Mouse (Mus musculus): ENCODE data around the gene Frmd8.

The Frmd8 gene

DNA sequence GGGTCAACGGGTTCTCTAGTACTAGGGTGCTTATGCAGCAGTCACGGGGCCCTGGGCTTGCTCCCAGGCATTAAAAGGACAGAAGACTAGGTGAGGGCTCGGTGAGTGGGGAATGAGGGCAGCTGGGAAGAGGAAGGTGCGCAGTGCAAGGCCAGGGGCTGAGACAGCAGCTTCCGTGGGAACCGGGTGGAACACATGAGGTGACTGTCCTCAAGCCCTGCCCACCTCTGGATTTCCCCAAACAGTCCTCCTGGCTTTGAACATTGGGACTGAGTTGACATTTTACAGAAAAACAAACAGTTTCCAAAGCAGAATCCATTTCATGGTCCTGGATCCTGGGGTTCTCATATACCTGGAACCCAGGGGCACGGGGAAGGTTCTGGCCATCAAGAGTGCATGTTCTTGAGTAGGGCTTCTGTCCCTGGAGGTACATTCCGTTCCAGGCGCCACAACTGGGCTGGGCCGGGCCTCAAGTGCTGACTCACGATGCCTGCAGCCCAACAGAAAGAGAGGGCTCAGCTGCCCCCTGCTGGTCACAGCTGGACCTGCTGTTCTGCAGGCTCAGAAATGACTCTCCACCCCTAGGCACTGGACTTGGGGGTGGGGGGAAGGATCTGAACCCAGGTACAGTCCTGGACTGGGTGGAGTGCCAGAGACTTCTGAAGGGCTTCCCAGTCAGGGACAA, 25.1 kb downstream of the Frmd8 start:
- peak; percentile 73 for DNase-seq (ENCODE audit: low read depth, low spot score)

DNA sequence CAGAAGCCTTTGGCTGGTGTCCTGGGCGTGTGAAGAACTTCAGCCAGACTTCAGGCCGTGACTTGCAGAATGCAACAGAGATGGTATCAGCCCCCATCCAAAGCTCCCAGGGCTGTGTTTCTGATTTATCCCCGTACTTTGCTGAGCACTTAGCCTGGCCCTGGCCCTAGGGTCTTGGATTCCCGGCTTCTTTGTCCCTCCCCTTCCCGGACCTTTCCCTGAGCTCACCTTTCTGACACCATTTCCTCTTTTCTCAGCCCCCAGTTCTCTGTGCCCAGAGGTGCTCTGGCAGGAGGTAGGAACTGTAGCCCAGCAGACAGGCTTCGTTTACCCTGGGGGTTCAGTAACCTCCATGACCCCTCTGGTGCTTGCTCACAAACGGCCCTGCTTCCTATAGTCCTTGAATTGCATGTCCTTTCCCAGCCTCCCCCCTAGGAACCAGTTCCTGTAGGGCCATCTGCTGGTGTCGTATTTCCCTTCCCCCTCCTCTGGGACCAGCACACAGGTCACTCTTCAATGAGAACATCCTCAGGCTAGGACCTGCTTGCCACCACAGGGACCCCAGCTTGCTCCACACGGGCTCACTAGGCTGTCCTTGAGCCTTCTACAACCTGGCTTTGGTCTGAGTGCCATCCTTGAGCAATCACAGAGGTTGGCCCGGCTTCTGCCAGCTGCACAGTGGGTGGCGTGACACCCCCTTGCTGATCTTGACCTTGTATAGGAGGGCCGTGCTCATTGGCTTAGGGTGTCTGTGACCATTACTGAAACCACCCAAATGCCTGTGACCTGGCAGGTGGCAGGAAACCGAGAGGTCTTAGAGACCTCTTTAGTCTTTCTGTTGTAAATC, 26.0 kb downstream of the Frmd8 start:
- DNase-seq (ENCODE audit: low read depth, low spot score) = no peak

DNA sequence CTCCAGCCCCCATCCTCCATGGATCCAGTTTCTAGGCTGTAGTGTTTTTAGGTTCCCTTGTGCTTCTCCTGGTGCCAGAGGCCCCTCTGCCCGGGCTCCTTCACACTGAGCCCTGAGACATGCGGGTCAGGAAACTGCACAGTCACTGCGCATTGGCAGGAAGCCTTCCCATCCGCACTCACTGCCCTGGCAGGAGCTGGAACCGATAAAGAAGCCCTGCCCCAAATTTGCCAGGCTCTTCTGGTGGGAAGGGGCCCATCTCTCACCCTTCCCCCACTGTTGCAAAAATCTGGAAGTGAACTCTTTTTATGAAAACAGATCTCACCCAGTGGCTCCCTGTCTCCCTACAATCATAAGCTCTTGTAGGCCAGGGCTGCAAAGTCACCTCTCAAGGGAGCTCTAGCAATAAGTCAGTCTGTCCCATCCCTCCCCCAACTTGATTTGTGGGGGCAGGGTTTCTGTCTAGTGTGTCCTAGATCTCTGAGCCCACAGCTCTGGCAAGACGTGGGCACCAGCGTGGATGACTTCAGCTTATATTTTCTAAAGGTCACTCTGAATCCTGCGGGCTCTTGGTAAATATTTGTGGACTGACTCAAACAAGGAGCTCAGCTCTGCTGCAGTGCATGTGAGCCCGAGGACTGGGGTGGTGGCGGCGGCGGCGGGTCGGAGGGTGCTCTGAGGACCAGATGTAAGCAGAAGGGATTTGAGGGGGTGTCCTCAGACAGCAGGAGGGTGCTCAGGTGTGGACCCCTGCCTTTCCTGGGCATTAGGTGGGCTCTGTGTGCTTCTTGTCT, 26.8 kb downstream of the Frmd8 start:
- DNase-seq (ENCODE audit: low read depth, low spot score) = no peak

- no peak for DNase-seq (ENCODE audit: low read depth, low spot score)
Measured at GRCm38 (mm10) chr19:5847306-5847796, 27.7 kb downstream of the Frmd8 start.

DNA sequence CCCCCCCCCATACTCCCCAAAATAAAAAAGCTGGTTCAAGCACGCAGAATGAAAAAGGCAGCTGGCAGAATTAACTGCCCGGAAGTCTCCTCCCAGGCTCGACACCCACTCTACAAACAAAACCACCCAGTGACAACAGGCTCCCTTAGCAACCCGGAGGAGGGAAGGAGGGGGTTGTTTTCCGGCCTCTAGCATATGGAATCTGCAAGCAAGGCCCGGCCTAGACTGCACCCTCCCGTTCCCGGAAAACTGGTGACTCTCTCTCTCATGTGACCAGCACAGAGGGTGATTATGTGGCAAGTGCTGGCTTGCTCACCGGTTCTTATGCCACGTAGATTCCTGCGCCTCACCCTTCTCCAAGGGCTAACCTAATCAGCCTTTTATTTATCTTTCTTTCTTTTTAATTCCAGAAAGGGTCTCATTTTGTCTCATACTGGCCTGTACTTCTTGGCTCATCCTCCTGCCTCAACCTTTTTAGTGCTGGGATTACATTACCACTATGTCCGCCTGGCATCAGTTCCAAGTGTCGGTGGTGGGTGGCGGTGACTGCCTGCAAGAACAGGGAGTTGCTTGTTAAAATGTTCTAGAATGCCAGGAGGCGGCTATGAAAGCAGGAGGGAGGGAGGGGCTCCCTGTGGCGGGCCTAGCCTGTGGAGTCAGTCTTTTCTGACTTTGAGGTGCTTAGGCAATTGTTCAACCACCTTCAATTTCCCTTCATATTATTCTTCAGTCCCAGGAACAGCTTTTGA, 28.3 kb downstream of the Frmd8 start:
- DNase-seq (ENCODE audit: low read depth, low spot score) = peak; percentile 73

GRCm38 (mm10) chr19:5846154-5846553, 28.9 kb downstream of the Frmd8 start:
- no peak for DNase-seq (ENCODE audit: low read depth, low spot score)

- DNase-seq (ENCODE audit: low read depth, low spot score) = peak; percentile 88
Measured at GRCm38 (mm10) chr19:5845319-5846135, 29.5 kb downstream of the Frmd8 start.

GRCm38 (mm10) chr19:5844831-5845318, 30.2 kb downstream of the Frmd8 start:
- DNase-seq (ENCODE audit: low read depth, low spot score) = no peak

DNA sequence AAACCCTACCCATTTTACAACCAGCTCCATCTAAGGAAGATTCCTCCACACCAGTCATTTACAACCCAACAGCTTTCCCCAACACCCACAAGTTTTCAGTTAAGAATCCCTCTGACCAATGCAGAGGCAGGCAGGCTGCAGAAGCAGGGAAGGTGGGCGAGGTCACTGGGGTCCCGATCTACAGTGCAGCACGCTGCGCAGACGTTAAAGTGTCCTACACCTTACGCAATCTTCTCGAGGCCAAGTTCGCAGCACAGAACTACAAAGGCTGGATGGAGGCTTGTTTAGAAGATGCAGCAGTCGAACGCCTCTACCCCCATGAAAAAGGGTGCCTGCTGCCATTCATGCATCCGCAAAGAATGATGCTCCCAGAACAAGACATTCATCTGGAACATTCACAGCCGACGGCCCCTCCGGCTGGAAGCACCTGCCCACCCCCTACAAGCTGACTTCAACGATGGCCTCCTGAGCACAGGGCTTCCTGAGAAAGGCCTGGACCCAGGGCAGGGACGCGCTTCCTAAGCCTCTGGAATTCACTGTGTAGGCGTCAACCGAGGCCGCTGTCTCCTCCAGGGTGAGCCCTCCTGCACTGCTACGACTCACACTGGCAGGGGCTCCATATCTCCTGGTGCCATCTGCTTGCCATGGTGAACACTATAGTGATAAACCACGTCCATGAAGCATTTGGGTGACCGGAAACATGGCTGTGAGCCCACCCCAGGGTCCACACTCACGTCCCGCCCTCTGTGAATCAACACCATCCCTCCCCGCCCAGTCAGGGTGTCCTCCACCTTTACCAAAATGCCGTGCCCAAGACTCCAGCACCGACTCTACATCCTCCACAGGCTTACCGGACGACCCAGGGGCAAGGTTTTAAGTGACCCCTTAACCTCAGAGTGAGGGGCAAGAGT, 31.0 kb downstream of the Frmd8 start:
- no peak for DNase-seq (ENCODE audit: low read depth, low spot score)

GRCm38 (mm10) chr19:5842785-5843730, 32.0 kb downstream of the Frmd8 start:
- DNase-seq (ENCODE audit: low read depth, low spot score) = no peak

- DNase-seq (ENCODE audit: low read depth, low spot score) = no peak
Measured at GRCm38 (mm10) chr19:5841999-5842784, 32.9 kb downstream of the Frmd8 start.

DNA sequence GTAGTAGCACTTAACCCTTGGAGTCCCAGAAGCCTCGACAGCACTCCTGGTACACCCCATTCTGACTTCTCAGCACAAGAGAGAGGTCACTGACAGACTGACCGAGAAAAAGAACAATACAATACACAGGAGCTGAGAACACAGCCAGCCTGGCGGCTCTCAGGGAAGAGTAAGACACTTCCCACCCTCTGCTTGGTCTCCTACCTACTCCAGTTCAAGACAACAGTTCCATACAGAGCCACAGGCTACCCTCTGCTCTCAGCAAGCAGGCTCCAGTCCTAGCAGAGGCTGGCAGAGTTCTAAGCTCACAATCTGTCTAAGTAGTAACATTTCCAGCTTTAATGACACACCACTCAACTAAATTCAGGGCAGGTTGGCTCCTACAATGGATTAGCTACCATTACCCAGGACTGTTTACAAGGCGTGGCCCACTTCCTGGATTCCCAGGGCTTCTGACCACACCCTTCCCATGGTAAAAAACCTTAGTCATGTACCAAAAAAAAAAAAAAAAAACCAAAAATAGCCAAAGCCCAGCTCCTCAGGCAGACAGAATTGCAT, 33.6 kb downstream of the Frmd8 start:
- DNase-seq (ENCODE audit: low read depth, low spot score) = no peak

DNA sequence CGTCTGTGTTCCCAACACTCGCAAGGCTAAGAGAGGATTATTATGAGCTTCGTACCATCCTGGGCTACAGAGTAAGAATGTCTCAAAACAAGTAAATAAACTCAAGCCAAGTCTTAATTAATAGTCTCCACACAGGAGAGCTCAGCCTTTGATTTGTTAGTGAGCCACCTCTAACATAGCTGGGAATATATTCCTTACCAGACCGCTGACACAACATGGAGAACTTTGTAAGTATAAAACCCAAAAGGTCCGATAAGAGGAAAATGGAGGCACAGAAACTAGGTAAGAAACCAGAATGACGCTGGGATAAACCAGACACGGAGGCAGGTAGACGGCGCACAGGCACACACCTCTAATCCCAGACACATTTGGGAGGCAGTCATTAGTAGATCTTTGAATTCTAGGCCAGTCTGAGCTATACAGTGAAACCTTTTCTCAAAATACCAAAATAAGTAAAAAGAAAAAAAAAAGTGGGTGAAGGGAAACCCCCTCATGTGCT, 34.1 kb downstream of the Frmd8 start:
- DNase-seq (ENCODE audit: low read depth, low spot score) = no peak

DNA sequence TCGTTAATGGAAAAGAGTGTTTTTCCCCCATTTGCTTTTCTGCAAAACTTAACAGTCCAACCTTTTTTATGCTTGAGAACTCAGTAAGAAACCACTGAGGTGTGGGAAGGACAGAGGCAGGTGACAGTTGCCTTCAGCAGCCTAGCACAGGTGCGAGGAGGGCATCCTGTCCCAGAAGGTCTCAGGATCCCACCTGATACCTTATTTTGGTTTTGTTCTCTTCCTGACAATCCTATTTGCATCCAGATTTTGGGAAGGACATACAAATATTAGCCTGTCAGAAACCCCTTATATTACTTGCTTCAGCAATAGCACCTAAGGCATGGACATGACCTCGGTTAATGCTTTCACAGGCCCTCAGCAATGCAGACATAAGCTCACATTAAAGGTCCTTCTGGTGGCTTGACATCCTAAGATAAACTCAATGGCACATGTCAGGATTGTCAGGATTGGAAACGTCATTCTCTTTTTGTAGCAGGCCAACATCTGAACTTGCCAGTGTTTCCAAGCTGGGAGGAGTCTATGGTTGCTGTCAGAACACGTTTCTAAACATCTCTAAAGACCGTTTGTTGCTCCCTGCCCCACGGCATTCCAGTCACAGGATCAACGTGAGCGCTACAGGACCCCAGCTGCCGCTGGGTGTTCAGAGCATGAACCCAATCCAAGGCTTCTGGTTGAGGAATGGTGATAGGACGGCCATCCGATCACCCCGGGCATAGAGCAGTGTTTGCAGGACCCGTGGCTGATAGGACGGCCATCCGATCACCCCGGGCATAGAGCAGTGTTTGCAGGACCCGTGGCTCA, 34.8 kb downstream of the Frmd8 start:
- DNase-seq (ENCODE audit: low read depth, low spot score) = no peak

- DNase-seq (ENCODE audit: low read depth, low spot score) = no peak
Measured at GRCm38 (mm10) chr19:5839317-5840085, 35.6 kb downstream of the Frmd8 start.
